Comparison of ENCODE assay signal across 18 mouse cellular contexts in genomic region chr4:107831678-107832077, GRCm38 (mm10). TPM values are rescaled to one million over a fixed set of nuclear protein-coding genes. Genes with fewer than 3 reads are reported as not detected.
DNase-seq lines count a peak whose midpoint lies in the region; ATAC-seq and TF ChIP-seq lines count a peak whose summit lies in the region.
"Had no signal": no experiment of that assay in that cellular context is flagged by ENCODE, and none has a peak within 500 bp of the region (broad histone marks: within the 10 kb centered on the region; RNA-seq: fewer than 3 reads in every experiment).

No protein-coding gene starts in this region.

- peaks cover 28% of the 10 kb centered on the region for H3K36me3 ChIP-seq in forebrain, embryonic 10.5 days (replicated peaks)
- H3K36me3 ChIP-seq in forebrain, embryonic 16.5 days (ENCODE audit: control insufficient read depth, insufficient read depth), result no peaks in the 10 kb centered on the region
- no peaks in the 10 kb centered on the region for H3K36me3 ChIP-seq in hindbrain, embryonic 10.5 days
- no peaks in the 10 kb centered on the region; the same call in 1 of the 2 replicates for H3K36me3 ChIP-seq in midbrain, embryonic 12.5 days
- H3K36me3 ChIP-seq: intestine, embryonic 15.5 days had no signal

- no peak overlapping the region for H3K4me3 ChIP-seq in forebrain, embryonic 10.5 days
- no peak overlapping the region for H3K4me3 ChIP-seq in forebrain, embryonic 16.5 days (replicated peaks; ENCODE audit: low read length)
- H3K4me3 ChIP-seq in hindbrain, embryonic 10.5 days, result no peak overlapping the region
- H3K4me3 ChIP-seq in midbrain, embryonic 12.5 days, result no peak overlapping the region
- no peak overlapping the region for H3K4me3 ChIP-seq in olfactory bulb, adult 2 months (ENCODE audit: insufficient read depth, low read depth, low read length)
- H3K4me3 ChIP-seq: embryonic facial prominence, embryonic 13.5 days; intestine, embryonic 15.5 days; liver, embryonic 12.5 days had no signal

- no peak for TF ChIP-seq CTCF in olfactory bulb, adult 2 months (IDR thresholded peaks at IDR 0.05; ENCODE audit: insufficient read depth, low read depth, low read length)

- H3K4me1 ChIP-seq in forebrain, embryonic 10.5 days, result peaks cover 100% of the 10 kb centered on the region
- H3K4me1 ChIP-seq in forebrain, embryonic 16.5 days (replicated peaks; ENCODE audit: control insufficient read depth, insufficient read depth, low read length), result peaks cover 100% of the 10 kb centered on the region
- H3K4me1 ChIP-seq in hindbrain, embryonic 10.5 days (replicated peaks), result peaks cover 99% of the 10 kb centered on the region
- H3K4me1 ChIP-seq in midbrain, embryonic 12.5 days, result peaks cover 98% of the 10 kb centered on the region
- H3K4me1 ChIP-seq in olfactory bulb, adult 2 months (ENCODE audit: control insufficient read depth, insufficient read depth, low read length), result peaks cover 94% of the 10 kb centered on the region

- no peak for ATAC-seq in forebrain, embryonic 16.5 days
- no peak for ATAC-seq in midbrain, embryonic 12.5 days (ENCODE audit: low FRiP score, low read depth)
- ATAC-seq: intestine, embryonic 15.5 days; liver, embryonic 12.5 days had no signal

- TF ChIP-seq POLR2A in olfactory bulb, adult 2 months (IDR thresholded peaks at IDR 0.05; ENCODE audit: insufficient read depth, low read depth, low read length), result no peak

- 91% methylated on average over 6 of the region's 6 CpGs for WGBS in forebrain, embryonic 10.5 days
- 80% methylated on average over 6 of the region's 6 CpGs for WGBS in forebrain, embryonic 16.5 days
- WGBS in hindbrain, embryonic 10.5 days, result 93% methylated on average over 6 of the region's 6 CpGs
- 83% methylated on average over 6 of the region's 6 CpGs for WGBS in midbrain, embryonic 12.5 days
- WGBS in olfactory bulb, adult 2 months, result 79% methylated on average over 6 of the region's 6 CpGs

- no peaks in the 10 kb centered on the region for H3K9me3 ChIP-seq in forebrain, embryonic 10.5 days
- no peaks in the 10 kb centered on the region for H3K9me3 ChIP-seq in forebrain, embryonic 16.5 days (ENCODE audit: control insufficient read depth, low read length)
- no peaks in the 10 kb centered on the region for H3K9me3 ChIP-seq in hindbrain, embryonic 10.5 days
- no peaks in the 10 kb centered on the region for H3K9me3 ChIP-seq in midbrain, embryonic 12.5 days
- H3K9me3 ChIP-seq: embryonic facial prominence, embryonic 13.5 days; intestine, embryonic 15.5 days; liver, embryonic 12.5 days had no signal

- DNase-seq in forebrain, embryonic 10.5 days (ENCODE audit: extremely low spot score, low spot score), result no peak
- no peak for DNase-seq in hindbrain, embryonic 10.5 days (ENCODE audit: low spot score)
- DNase-seq in adipocyte (ENCODE audit: low spot score), result no peak
- no peak for DNase-seq in left cerebral cortex, adult 18-20 months (ENCODE audit: low spot score in 2 of 2)
- no peak for DNase-seq in right cerebral cortex, postnatal 36 days (ENCODE audit: low spot score in 2 of 2)
- DNase-seq: adrenal gland, postnatal 10 days; heart, adult 11 months; kidney, postnatal 10 days; left cerebral cortex, postnatal 4 days; lung, postnatal 10 days; right cerebral cortex, postnatal 4 days; thymus, postnatal 4 days had no signal

- no peaks in the 10 kb centered on the region for H3K27me3 ChIP-seq in forebrain, embryonic 10.5 days (ENCODE audit: poor library complexity, severe bottlenecking)
- no peaks in the 10 kb centered on the region for H3K27me3 ChIP-seq in forebrain, embryonic 16.5 days (replicated peaks; ENCODE audit: control insufficient read depth, insufficient read depth, low read length)
- peaks cover 14% of the 10 kb centered on the region for H3K27me3 ChIP-seq in hindbrain, embryonic 10.5 days (ENCODE audit: insufficient read depth, poor library complexity, severe bottlenecking)
- H3K27me3 ChIP-seq in midbrain, embryonic 12.5 days, result peaks cover 16% of the 10 kb centered on the region; the same call in 1 of the 2 replicates
- H3K27me3 ChIP-seq: embryonic facial prominence, embryonic 13.5 days; intestine, embryonic 15.5 days; liver, embryonic 12.5 days had no signal

- H3K27ac ChIP-seq in forebrain, embryonic 10.5 days, result peak overlapping the region; percentile 85
- H3K27ac ChIP-seq in forebrain, embryonic 16.5 days (ENCODE audit: low read length), result no peak overlapping the region
- H3K27ac ChIP-seq in hindbrain, embryonic 10.5 days, result peak overlapping the region; percentile 85
- H3K27ac ChIP-seq in midbrain, embryonic 12.5 days (replicated peaks), result peak overlapping the region; percentile 84
- peak overlapping the region; percentile 87 for H3K27ac ChIP-seq in olfactory bulb, adult 2 months (ENCODE audit: insufficient read depth, low read depth, low read length)
- H3K27ac ChIP-seq: intestine, embryonic 15.5 days; liver, embryonic 12.5 days had no signal

- H3K9ac ChIP-seq in forebrain, embryonic 16.5 days (replicated peaks; ENCODE audit: low read depth, low read length), result no peak overlapping the region
- H3K9ac ChIP-seq in midbrain, embryonic 12.5 days (replicated peaks), result 0 out of 2 replicates have a peak overlapping the region, but pooled peaks have one; percentile 16
- H3K9ac ChIP-seq: embryonic facial prominence, embryonic 13.5 days; intestine, embryonic 15.5 days; liver, embryonic 12.5 days had no signal

- H3K4me2 ChIP-seq in forebrain, embryonic 16.5 days (ENCODE audit: low read length), result no peak overlapping the region
- no peak overlapping the region for H3K4me2 ChIP-seq in midbrain, embryonic 12.5 days (replicated peaks)
- H3K4me2 ChIP-seq: embryonic facial prominence, embryonic 13.5 days; intestine, embryonic 15.5 days; liver, embryonic 12.5 days had no signal

RNA-seq across cellular contexts. Expression of gene Lrp8, which starts 29.6 kb away (rescaled TPM):
- polyA plus RNA-seq in forebrain, embryonic 10.5 days (2016; fragmentation: Nextera tagmentation; extraction: Ambion mirVana), result 11.2 and 11.3 TPM in 2 replicates
- polyA plus RNA-seq in forebrain, embryonic 16.5 days (2015; fragmentation: Nextera tagmentation; extraction: Ambion mirVana), result 70.4 and 71.8 TPM in 2 replicates
- 10.0 and 13.9 TPM in 2 replicates for polyA plus RNA-seq in hindbrain, embryonic 10.5 days (2016; fragmentation: Nextera tagmentation; extraction: Ambion mirVana)
- 40.1 and 47.7 TPM in 2 replicates for polyA plus RNA-seq in midbrain, embryonic 12.5 days (2016; fragmentation: Nextera tagmentation; extraction: Ambion mirVana)
- polyA plus RNA-seq in olfactory bulb, adult 2 months (2012; ENCODE audit: insufficient read depth, insufficient read length, low replicate concordance, missing spikeins), result not detected in 2 replicates
- 10 to 100 TPM; 84.3 to 94.0 TPM for total RNA-seq in left cerebral cortex, adult 18-20 months (2021)

RNA-seq across cellular contexts. Expression of gene Magoh, which starts 47.9 kb away (rescaled TPM):
- 245 and 247 TPM in 2 replicates for polyA plus RNA-seq in forebrain, embryonic 10.5 days (2016; fragmentation: Nextera tagmentation; extraction: Ambion mirVana)
- 118 and 122 TPM in 2 replicates for polyA plus RNA-seq in forebrain, embryonic 16.5 days (2015; fragmentation: Nextera tagmentation; extraction: Ambion mirVana)
- polyA plus RNA-seq in hindbrain, embryonic 10.5 days (2016; fragmentation: Nextera tagmentation; extraction: Ambion mirVana), result 225 and 238 TPM in 2 replicates
- 206 and 210 TPM in 2 replicates for polyA plus RNA-seq in midbrain, embryonic 12.5 days (2016; fragmentation: Nextera tagmentation; extraction: Ambion mirVana)
- polyA plus RNA-seq in olfactory bulb, adult 2 months (2012; ENCODE audit: insufficient read depth, insufficient read length, low replicate concordance, missing spikeins), result not detected in 2 replicates
- total RNA-seq in left cerebral cortex, adult 18-20 months (2021), result 10 to 100 TPM; 39.4 to 42.4 TPM

RNA-seq across cellular contexts. Expression of gene 0610037L13Rik, which starts 57.9 kb away (rescaled TPM):
- 102 and 105 TPM in 2 replicates for polyA plus RNA-seq in forebrain, embryonic 10.5 days (2016; fragmentation: Nextera tagmentation; extraction: Ambion mirVana)
- polyA plus RNA-seq in forebrain, embryonic 16.5 days (2015; fragmentation: Nextera tagmentation; extraction: Ambion mirVana), result 99.3 and 99.9 TPM in 2 replicates
- polyA plus RNA-seq in hindbrain, embryonic 10.5 days (2016; fragmentation: Nextera tagmentation; extraction: Ambion mirVana), result 111 and 113 TPM in 2 replicates
- 107 and 117 TPM in 2 replicates for polyA plus RNA-seq in midbrain, embryonic 12.5 days (2016; fragmentation: Nextera tagmentation; extraction: Ambion mirVana)
- polyA plus RNA-seq in olfactory bulb, adult 2 months (2012; ENCODE audit: insufficient read depth, insufficient read length, low replicate concordance, missing spikeins), result not detected in 2 replicates
- 10 to 100 TPM; 61.8 to 63.7 TPM for total RNA-seq in left cerebral cortex, adult 18-20 months (2021)

Comparison
In these comparisons a context has a peak if more than half of its experiments do, and no peak if none do; other contexts are left out.
1. RNA of gene Magoh, which starts 47.9 kb away (polyA plus RNA-seq): 245 to 247 TPM in forebrain, embryonic 10.5 days, 225 to 238 TPM in hindbrain, embryonic 10.5 days, 206 to 210 TPM in midbrain, embryonic 12.5 days and 118 to 122 TPM in forebrain, embryonic 16.5 days; not detected in olfactory bulb, adult 2 months; every median in the first group is over 100 times any median in the second.